Mouse (Mus musculus) liver, adult 2 months (tissue): ENCODE measurements around the gene Npepl1. TPM values are rescaled to one million over a fixed set of nuclear protein-coding genes. Genes with fewer than 3 reads are reported as not detected.

ENCODE experiments used
- DNase-seq: peaks from one replicate; pipeline ENCODE4 v3.0.0-alpha.2; 2011; ENCODE audit warnings: low read depth, low spot score; ENCODE audit errors: extremely low read depth
- H3K27ac ChIP-seq: fragments of 200-500 bp; replicated peaks from 2 replicates; pipeline ENCODE4 v1.5.1; 2012; ENCODE audit warnings: low read depth, mild to moderate bottlenecking, control low read depth, inconsistent platforms, low read length; ENCODE audit not compliant: insufficient read depth
- H3K27me3 ChIP-seq: fragments of 200-500 bp; 2 replicates; pipeline ENCODE4 v1.6.1; 2012; ENCODE audit warnings: mild to moderate bottlenecking, moderate library complexity, low read length, inconsistent platforms; ENCODE audit not compliant: control insufficient read depth, insufficient read depth
- H3K36me3 ChIP-seq: fragments of 200-500 bp; 2 replicates; pipeline ENCODE4 v1.6.1; 2012; ENCODE audit warnings: low read length, inconsistent platforms; ENCODE audit not compliant: control insufficient read depth, insufficient read depth
- H3K4me1 ChIP-seq: fragments of 200-500 bp; 2 replicates; pipeline ENCODE4 v1.6.1; 2011; ENCODE audit warnings: low read length; ENCODE audit not compliant: control insufficient read depth, insufficient read depth
- H3K4me3 ChIP-seq: fragments of 200-500 bp; 2 replicates; pipeline ENCODE4 v1.5.1; 2011; ENCODE audit warnings: low read depth, mild to moderate bottlenecking, control low read depth, low read length, moderate library complexity; ENCODE audit not compliant: insufficient read depth
- H3K79me2 ChIP-seq: fragments of 200-500 bp; 2 replicates; pipeline ENCODE4 v1.6.1; 2012; ENCODE audit warnings: inconsistent platforms, mild to moderate bottlenecking, low read length, moderate library complexity; ENCODE audit not compliant: control insufficient read depth, insufficient read depth
- H3K9ac ChIP-seq: fragments of 200-500 bp; 2 replicates; pipeline ENCODE4 v1.6.1; 2012; ENCODE audit warnings: low read depth, mild to moderate bottlenecking, control low read depth, inconsistent platforms, low read length
- CTCF ChIP-seq: fragments of 200-500 bp; IDR thresholded peaks from 2 replicates; pipeline ENCODE4 v1.5.1; 2011; ENCODE audit warnings: low read depth, low read length, control low read depth
- POLR2A ChIP-seq: fragments of 200-500 bp; IDR thresholded peaks from 2 replicates; pipeline ENCODE4 v1.6.1; 2011; ENCODE audit warnings: low read length, control low read depth; ENCODE audit not compliant: insufficient read depth; ENCODE audit errors: extremely low read depth
- WGBS: fragments of 180-500 bp; shearing (Covaris S2); methylation state at CpG from one replicate; pipeline ENCODE4 v1.1.7; 2018; 5-methylcytosine and 5-hydroxymethylcytosine counted together
- polyA plus RNA-seq: library from polyadenylated mRNA; depleted of rRNA; stranded (reverse); fragments of >200 nt; gene quantifications from 2 replicates; pipeline ENCODE4 v1.2.3, GENCODE M21; 2012
- total RNA-seq: library from RNA; depleted of rRNA; stranded (reverse); fragments of >200 nt; gene quantifications from 2 replicates; pipeline ENCODE4 v1.2.3, GENCODE M21; 2014

Npepl1 gene
- total and polyA plus RNA-seq, 2 experiments: 39.7 to 81.0 TPM

DNA sequence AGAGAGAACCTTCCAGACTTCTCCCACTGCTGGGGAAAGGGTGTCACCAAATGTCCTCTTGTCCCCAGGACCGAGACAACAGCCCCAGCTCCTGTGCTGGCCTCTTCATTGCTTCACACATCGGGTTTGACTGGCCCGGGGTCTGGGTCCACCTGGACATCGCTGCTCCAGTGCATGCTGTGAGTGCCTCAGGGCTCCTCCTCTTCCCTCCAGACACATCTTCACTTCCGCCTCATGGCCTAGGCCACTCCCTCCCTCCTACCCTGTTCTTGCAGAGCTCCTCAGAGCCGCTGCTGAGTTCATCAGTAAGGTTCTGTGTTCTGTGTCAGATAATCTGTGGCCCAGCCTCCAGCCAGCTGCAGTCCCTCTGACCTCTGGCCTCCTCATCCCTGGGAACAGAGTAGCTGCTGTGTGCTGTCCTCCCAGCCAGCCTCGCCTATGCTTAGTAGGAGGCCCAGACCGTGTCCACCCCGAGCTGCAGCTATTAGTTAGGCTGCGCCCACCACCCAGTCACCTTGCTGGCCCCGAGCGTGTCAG is 11.3 kb downstream of the Npepl1 start:
- no peak for TF ChIP-seq POLR2A
- TF ChIP-seq CTCF: no peak

DNA sequence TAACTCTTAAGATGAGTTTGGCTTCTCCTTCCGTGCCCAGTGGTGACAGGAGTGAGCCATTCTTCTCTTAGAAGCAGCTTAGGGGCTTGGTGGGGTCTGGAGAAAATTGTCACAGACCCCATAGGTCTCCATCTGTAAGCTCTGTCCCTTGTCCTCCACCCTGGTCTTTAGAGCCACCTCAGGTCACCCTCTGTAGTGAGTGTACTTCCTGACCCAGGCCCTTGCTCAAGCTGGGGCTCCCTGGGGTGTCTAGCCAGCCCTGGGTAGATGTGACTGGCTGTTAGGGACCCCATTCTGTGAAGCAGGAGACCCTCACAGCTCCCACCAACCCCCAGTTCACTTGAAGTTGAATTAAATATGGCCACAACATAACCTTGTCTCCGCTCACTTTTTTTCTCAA is 12.2 kb downstream of the Npepl1 start:
- no peak overlapping the region for H3K9ac ChIP-seq
- H3K36me3 ChIP-seq: peaks cover 28% of the 10 kb centered on the region; the same call in 1 of the 2 replicates
- TF ChIP-seq CTCF (no peak), POLR2A (no peak)
- 100% methylated on average over 2 of the region's 2 CpGs for WGBS
- no peaks in the 10 kb centered on the region for H3K27me3 ChIP-seq
- H3K4me3 ChIP-seq: no peak overlapping the region
- no peaks in the 10 kb centered on the region for H3K4me1 ChIP-seq
- no peak overlapping the region for H3K27ac ChIP-seq
- H3K79me2 ChIP-seq: no peaks in the 10 kb centered on the region
- DNase-seq: no peak

More for the DNA sequence above, 11.3 kb downstream of the Npepl1 start:
- H3K27me3 ChIP-seq: no peaks in the 10 kb centered on the region
- no peaks in the 10 kb centered on the region for H3K4me1 ChIP-seq
- H3K36me3 ChIP-seq: peaks cover 31% of the 10 kb centered on the region; the same call in 1 of the 2 replicates
- 86% methylated on average over 12 of the region's 12 CpGs for WGBS
- no peak overlapping the region for H3K27ac ChIP-seq
- no peak for DNase-seq
- H3K79me2 ChIP-seq: no peaks in the 10 kb centered on the region
- H3K9ac ChIP-seq: no peak overlapping the region
- no peak overlapping the region for H3K4me3 ChIP-seq

DNA sequence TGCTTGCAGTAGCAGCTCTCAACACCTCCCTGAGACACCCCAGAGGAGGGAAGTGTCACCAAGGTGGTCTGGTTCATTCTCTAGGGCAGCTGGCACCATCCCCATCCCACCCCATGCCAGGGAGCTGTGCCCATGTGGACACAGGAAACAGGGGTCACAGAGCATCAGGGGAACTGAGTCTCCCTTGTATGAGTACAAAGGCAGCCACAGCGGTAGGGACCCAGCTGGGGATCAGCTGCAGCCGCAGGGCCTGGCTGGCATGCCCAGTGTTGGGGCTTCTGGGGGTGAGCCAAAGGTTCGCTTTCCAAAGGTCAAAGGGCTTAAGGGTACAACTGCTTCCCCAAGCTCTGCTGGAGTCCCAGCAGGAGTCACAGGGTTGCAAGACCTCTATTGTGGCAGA is 13.6 kb downstream of the Npepl1 start:
- Histone ChIP-seq H3K4me3 (no peak overlapping the region), H3K27ac (no peak overlapping the region), H3K9ac (no peak overlapping the region), H3K79me2 (no peaks in the 10 kb centered on the region), H3K36me3 (peaks cover 21% of the 10 kb centered on the region; the same call in 1 of the 2 replicates), H3K27me3 (no peaks in the 10 kb centered on the region), H3K4me1 (no peaks in the 10 kb centered on the region)
- DNase-seq: peak; percentile 14
- WGBS: 74% methylated on average over 3 of the region's 3 CpGs
- TF ChIP-seq POLR2A (no peak), CTCF (no peak)

DNA sequence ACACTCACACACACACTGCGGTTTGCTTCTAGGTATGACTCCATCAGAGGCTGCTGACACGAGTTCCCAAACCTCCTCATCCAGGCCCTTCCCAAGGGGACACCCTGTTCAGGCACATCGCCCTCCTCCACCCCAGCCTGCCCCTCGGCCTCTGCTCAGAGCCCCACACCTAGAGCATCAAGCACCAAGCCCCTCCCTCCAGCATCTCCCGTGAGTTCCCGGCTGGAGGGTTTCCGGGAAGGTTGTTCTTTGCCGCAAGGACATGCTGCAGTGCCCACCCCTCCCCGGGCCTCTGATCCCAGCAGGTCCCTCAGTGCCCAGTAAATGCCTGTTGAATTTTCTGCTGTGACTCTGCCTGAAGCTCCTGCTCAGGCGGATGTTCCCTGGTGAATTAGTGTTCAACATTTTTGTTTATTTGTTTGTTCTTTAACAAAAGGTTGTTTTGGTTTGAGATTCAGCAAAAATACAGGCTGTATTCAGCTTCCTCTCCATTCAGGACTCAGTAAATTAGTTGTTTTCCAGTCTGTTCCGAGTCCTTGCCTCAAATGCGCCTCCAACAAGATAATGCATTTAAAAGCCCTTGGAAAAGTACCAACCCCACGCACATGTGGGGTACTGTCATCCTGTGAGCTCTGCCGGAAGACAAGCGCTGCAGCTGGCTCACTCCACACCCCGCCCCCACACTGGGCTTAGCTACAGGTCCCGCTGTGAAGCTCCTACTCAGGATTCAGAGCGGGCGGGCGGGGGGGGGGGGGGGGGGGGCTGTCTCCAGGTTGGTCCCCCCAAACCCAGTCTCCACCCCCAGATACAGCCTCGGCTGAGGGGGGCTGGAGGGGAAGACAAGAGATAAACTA is 16.6 kb downstream of the Npepl1 start:
- Histone ChIP-seq H3K4me3 (no peak overlapping the region), H3K79me2 (no peaks in the 10 kb centered on the region), H3K36me3 (peaks cover 11% of the 10 kb centered on the region; the same call in 1 of the 2 replicates), H3K9ac (no peak overlapping the region), H3K27ac (no peak overlapping the region), H3K4me1 (no peaks in the 10 kb centered on the region), H3K27me3 (no peaks in the 10 kb centered on the region)
- DNase-seq: no peak
- 27% methylated on average over 21 of the region's 21 CpGs for WGBS
- TF ChIP-seq CTCF (no peak), POLR2A (no peak)

DNA sequence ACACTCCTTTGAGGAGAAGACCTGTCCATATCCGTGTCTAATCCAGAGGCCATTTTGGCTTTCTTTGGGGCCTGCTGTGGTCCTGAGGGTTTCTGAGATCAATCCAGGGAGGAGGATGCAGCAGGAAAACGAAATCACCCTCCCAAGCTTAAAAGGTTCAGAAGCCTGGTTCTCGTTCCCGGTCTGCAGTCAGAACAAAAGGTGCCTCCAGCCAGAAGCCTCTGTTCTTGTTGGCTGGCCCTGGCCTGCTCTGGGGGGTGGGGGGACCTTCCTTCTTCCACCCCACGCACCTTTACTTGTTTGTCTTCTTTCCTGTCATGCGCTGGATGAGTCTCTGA is 17.2 kb downstream of the Npepl1 start:
- Histone ChIP-seq H3K27me3 (no peaks in the 10 kb centered on the region), H3K79me2 (no peaks in the 10 kb centered on the region), H3K27ac (no peak overlapping the region), H3K36me3 (peaks cover 7% of the 10 kb centered on the region; the same call in 1 of the 2 replicates), H3K4me1 (no peaks in the 10 kb centered on the region), H3K4me3 (no peak overlapping the region), H3K9ac (no peak overlapping the region)
- 70% methylated on average over 6 of the region's 6 CpGs for WGBS
- DNase-seq: no peak
- TF ChIP-seq POLR2A: no peak
- TF ChIP-seq CTCF: no peak

DNA sequence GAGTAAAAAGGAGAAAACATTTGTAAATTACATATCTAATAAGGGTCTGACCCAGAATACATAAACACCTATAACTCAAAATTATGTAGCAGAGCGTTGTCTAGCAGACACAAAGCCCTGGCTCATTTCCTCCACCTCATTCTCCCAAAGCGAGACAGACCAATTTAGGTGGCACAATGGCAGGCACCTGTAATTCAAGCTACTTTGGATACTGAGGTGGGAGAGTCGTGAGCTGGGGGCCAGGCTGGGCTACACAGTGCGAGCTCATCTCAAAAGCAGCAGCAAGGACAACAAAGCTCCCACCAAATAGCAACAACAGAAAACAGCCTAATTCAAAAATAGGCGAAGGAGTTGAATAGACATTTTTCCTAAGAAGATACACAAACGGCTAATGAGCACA is 18.8 kb downstream of the Npepl1 start:
- no peak overlapping the region for H3K9ac ChIP-seq
- no peak overlapping the region for H3K4me3 ChIP-seq
- no peaks in the 10 kb centered on the region for H3K27me3 ChIP-seq
- TF ChIP-seq POLR2A (no peak), CTCF (no peak)
- no peak for DNase-seq
- no peak overlapping the region for H3K27ac ChIP-seq
- peaks cover 2% of the 10 kb centered on the region; the same call in 1 of the 2 replicates for H3K4me1 ChIP-seq
- 90% methylated on average over 6 of the region's 6 CpGs for WGBS
- no peaks in the 10 kb centered on the region for H3K36me3 ChIP-seq
- no peaks in the 10 kb centered on the region for H3K79me2 ChIP-seq
